Mouse (Mus musculus): ENCODE measurements around the gene Fbln2. TPM values are rescaled to one million over a fixed set of nuclear protein-coding genes. Genes with fewer than 3 reads are reported as not detected.

The Fbln2 gene
- polyA plus RNA-seq, 1 experiment from 2014 or later: 101 TPM

Other genes starting within 250 kb of the Fbln2 start
- gene Iqsec1, start 223.8 kb upstream of the Fbln2 start, polyA plus RNA-seq (2016; fragmentation: Nextera tagmentation; extraction: Ambion mirVana): 4.7 and 6.7 TPM in 2 replicates
- gene Nup210, start 95.6 kb upstream of the Fbln2 start, polyA plus RNA-seq (2016; fragmentation: Nextera tagmentation; extraction: Ambion mirVana): 7.2 and 10.7 TPM in 2 replicates
- 10.0 and 12.8 TPM in 2 replicates for gene Hdac11, start 55.8 kb upstream of the Fbln2 start, polyA plus RNA-seq (2016; fragmentation: Nextera tagmentation; extraction: Ambion mirVana)
- gene Wnt7a, start 198.9 kb downstream of the Fbln2 start, polyA plus RNA-seq (2016; fragmentation: Nextera tagmentation; extraction: Ambion mirVana): 5.0 and 8.4 TPM in 2 replicates

Data from limb, embryonic 10.5 days (tissue).